Mouse (Mus musculus): ENCODE results near the gene Prdx3. TPM values are rescaled to one million over a fixed set of nuclear protein-coding genes. Genes with fewer than 3 reads are reported as not detected.
"Not testable (repeated sequence)": the region's sequence is repeated elsewhere in the genome, so short reads cannot be mapped to it uniquely, and the experiment has no call there.

Prdx3 gene
- polyA plus RNA-seq, 1 experiment from 2014 or later: 190 TPM

DNA sequence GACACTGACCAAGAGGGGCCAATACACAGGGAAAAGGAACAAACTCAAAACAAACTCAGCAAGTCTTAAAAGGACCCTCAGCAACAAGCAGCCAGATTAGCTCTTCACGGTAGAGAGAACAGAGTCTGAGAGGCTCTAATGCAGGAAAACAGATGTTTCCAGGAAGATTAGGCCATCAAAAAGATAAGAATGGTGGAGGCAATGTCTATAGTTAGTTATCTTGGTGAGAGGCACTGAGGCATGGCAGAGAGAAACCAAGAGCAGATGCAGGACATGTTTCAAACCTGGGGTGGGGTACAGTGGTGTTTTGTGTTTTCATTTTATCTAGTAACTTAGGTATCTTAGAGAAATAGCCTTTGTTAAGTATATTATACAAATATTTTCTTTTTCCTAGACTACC is 2.1 kb downstream of the Prdx3 start:
- no peak for TF ChIP-seq CTCF (IDR thresholded peaks at IDR 0.05; ENCODE audit: low read depth)
- Histone ChIP-seq H3K4me1 (replicated peaks; ENCODE audit: insufficient read depth, low read length) (peaks cover 4% of the 10 kb centered on the region; the same call in 1 of the 2 replicates), H3K9ac (ENCODE audit: low read depth, low read length) (no peak overlapping the region), H3K4me2 (ENCODE audit: low read length) (no peak overlapping the region), H3K4me3 (replicated peaks; ENCODE audit: low read depth, low read length) (no peak overlapping the region), H3K27ac (no peak overlapping the region), H3K36me3 (ENCODE audit: insufficient read depth, low read length) (0 out of 2 replicates have a peak, but pooled peaks cover 17% of the 10 kb centered on the region), H3K27me3 (ENCODE audit: insufficient read depth, low read length) (no peaks in the 10 kb centered on the region), H3K9me3 (replicated peaks; ENCODE audit: low read length) (no peaks in the 10 kb centered on the region)
- WGBS: 37% methylated on average over 1 of the region's 1 CpGs
- DNase-seq (ENCODE audit: low spot score) (no peak), ATAC-seq (replicated peaks; ENCODE audit: low FRiP score, low read depth) (no peak)

- Histone ChIP-seq H3K4me3 (replicated peaks; ENCODE audit: low read depth, low read length) (no peak overlapping the region), H3K27me3 (ENCODE audit: insufficient read depth, low read length) (no peaks in the 10 kb centered on the region), H3K9ac (ENCODE audit: low read depth, low read length) (no peak overlapping the region), H3K36me3 (ENCODE audit: insufficient read depth, low read length) (peaks cover 17% of the 10 kb centered on the region; the same call in 1 of the 2 replicates), H3K27ac (no peak overlapping the region), H3K4me1 (replicated peaks; ENCODE audit: insufficient read depth, low read length) (peaks cover 4% of the 10 kb centered on the region; the same call in 1 of the 2 replicates), H3K9me3 (replicated peaks; ENCODE audit: low read length) (no peaks in the 10 kb centered on the region), H3K4me2 (ENCODE audit: low read length) (no peak overlapping the region)
- ATAC-seq (replicated peaks; ENCODE audit: low FRiP score, low read depth) (no peak), DNase-seq (ENCODE audit: low spot score) (no peak)
- 94% methylated on average over 5 of the region's 5 CpGs for WGBS
- TF ChIP-seq CTCF (IDR thresholded peaks at IDR 0.05; ENCODE audit: low read depth): no peak
These were observed 3.0 kb downstream of the Prdx3 start for GRCm38 (mm10) chr19:60871366-60871765.

- Histone ChIP-seq H3K9ac (ENCODE audit: low read depth, low read length) (no peak overlapping the region), H3K27ac (no peak overlapping the region), H3K36me3 (ENCODE audit: insufficient read depth, low read length) (peaks cover 17% of the 10 kb centered on the region; the same call in 1 of the 2 replicates), H3K4me1 (replicated peaks; ENCODE audit: insufficient read depth, low read length) (peaks cover 4% of the 10 kb centered on the region; the same call in 1 of the 2 replicates), H3K4me3 (replicated peaks; ENCODE audit: low read depth, low read length) (no peak overlapping the region), H3K4me2 (ENCODE audit: low read length) (no peak overlapping the region), H3K27me3 (ENCODE audit: insufficient read depth, low read length) (no peaks in the 10 kb centered on the region), H3K9me3 (replicated peaks; ENCODE audit: low read length) (no peaks in the 10 kb centered on the region)
- 86% methylated on average over 1 of the region's 1 CpGs for WGBS
- DNase-seq (ENCODE audit: low spot score): no peak
- ATAC-seq (replicated peaks; ENCODE audit: low FRiP score, low read depth): no peak
- peak; percentile 42 for TF ChIP-seq CTCF (IDR thresholded peaks at IDR 0.05; ENCODE audit: low read depth)
These were observed 3.9 kb downstream of the Prdx3 start for GRCm38 (mm10) chr19:60870489-60870888.

- not testable (repeated sequence) for H3K27ac ChIP-seq; DNase-seq (ENCODE audit: low spot score); H3K9me3 ChIP-seq (replicated peaks; ENCODE audit: low read length); H3K4me1 ChIP-seq (replicated peaks; ENCODE audit: insufficient read depth, low read length); H3K4me3 ChIP-seq (replicated peaks; ENCODE audit: low read depth, low read length); H3K27me3 ChIP-seq (ENCODE audit: insufficient read depth, low read length); H3K4me2 ChIP-seq (ENCODE audit: low read length); ATAC-seq (replicated peaks; ENCODE audit: low FRiP score, low read depth); H3K9ac ChIP-seq (ENCODE audit: low read depth, low read length)
- WGBS: 95% methylated on average over 4 of the region's 4 CpGs
- H3K36me3 ChIP-seq (ENCODE audit: insufficient read depth, low read length): peaks cover 24% of the 10 kb centered on the region
These were observed 8.2 kb downstream of the Prdx3 start for GRCm38 (mm10) chr19:60866169-60866568.

DNA sequence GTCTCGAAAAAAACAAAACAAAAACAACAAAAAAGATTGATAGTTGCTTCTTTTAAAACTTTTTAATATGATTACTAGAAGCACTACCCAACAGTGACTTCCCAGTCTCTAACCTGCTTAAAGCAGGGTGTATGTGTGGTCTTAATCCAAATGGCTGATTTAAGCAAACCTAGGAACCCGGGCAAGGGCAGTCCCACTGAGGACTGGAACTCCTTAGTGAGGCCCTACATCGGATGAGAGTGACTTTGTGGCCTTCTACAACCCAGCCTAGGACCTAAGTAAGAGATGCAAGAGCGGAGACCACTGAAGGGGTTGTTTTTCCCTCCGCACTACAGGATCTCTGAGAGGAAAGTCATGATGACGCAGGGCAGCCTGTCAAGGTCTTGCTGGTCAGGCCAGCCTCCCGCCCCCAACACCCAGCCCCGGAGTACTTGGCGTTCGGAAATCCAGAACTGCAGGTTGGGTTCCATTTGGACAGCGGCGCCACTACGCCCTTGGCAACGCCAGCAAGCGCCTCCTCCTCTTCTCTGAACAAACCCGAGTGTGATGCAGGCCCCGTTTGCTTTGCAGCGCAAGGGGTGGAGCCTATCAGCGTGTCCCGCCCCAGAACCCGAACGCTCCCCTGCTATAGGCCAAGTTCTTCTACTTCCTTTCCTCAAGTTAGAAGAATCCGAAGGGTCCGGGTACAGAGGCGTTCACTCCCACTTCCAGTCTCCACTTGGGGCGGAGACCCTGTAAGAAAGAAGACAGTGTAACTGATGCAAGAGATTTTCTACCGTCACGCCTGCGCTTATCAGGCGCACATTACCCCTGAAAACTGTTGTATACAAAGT is 13.3 kb downstream of the Prdx3 start, which contains the start of gene Sfxn4:
TSS of gene Sfxn4 (minus strand) at position 612 of the 833 bp plus-strand sequence.
- peak within 1 kb of the TSS; percentile 62 for H3K9ac ChIP-seq (ENCODE audit: low read depth, low read length)
- WGBS: 3% methylated on average over 30 of the region's 30 CpGs
- peak; percentile 13; the same call in 1 of the 2 replicates for TF ChIP-seq CTCF (IDR thresholded peaks at IDR 0.05; ENCODE audit: low read depth)
- H3K27ac ChIP-seq: peak within 1 kb of the TSS; percentile 72
- H3K4me3 ChIP-seq (replicated peaks; ENCODE audit: low read depth, low read length): peak within 1 kb of the TSS; percentile 58
- H3K36me3 ChIP-seq (ENCODE audit: insufficient read depth, low read length): peaks cover 16% of the 10 kb centered on the region
- H3K4me2 ChIP-seq (ENCODE audit: low read length): peak within 1 kb of the TSS; percentile 71
- DNase-seq (ENCODE audit: low spot score) (peak; percentile 99), ATAC-seq (replicated peaks; ENCODE audit: low FRiP score, low read depth) (peak; percentile 99)
- no peaks in the 10 kb centered on the region for H3K4me1 ChIP-seq (replicated peaks; ENCODE audit: insufficient read depth, low read length)
- no peaks in the 10 kb centered on the region for H3K9me3 ChIP-seq (replicated peaks; ENCODE audit: low read length)
- H3K27me3 ChIP-seq (ENCODE audit: insufficient read depth, low read length): no peaks in the 10 kb centered on the region

DNA sequence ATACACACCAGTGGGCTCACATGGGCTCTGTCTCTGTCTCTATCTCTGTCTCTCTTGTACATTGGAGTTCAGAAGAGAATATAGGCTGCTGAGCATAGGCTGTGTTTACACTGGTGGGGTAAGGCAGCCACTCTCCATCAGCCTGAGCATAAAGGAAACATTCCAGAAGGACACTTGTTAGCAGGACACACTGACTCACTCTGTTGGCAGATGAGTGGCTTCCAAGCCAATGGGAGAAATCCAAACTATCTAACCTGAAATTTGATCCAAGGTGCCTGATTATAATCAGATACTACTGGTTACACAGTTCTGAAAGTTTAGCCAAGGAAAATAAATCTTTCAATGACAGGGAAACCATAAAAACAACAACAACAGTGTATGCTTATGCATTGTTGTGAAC is 28.6 kb downstream of the Prdx3 start:
- no peaks in the 10 kb centered on the region for H3K27me3 ChIP-seq (ENCODE audit: insufficient read depth, low read length)
- no peak for TF ChIP-seq CTCF (IDR thresholded peaks at IDR 0.05; ENCODE audit: low read depth)
- no peak for ATAC-seq (replicated peaks; ENCODE audit: low FRiP score, low read depth)
- H3K4me3 ChIP-seq (replicated peaks; ENCODE audit: low read depth, low read length): no peak overlapping the region
- H3K4me2 ChIP-seq (ENCODE audit: low read length): no peak overlapping the region
- H3K27ac ChIP-seq: no peak overlapping the region
- H3K9ac ChIP-seq (ENCODE audit: low read depth, low read length): no peak overlapping the region
- no peaks in the 10 kb centered on the region for H3K4me1 ChIP-seq (replicated peaks; ENCODE audit: insufficient read depth, low read length)
- 0 out of 2 replicates have a peak, but pooled peaks cover 9% of the 10 kb centered on the region for H3K36me3 ChIP-seq (ENCODE audit: insufficient read depth, low read length)
- DNase-seq (ENCODE audit: low spot score): no peak
- H3K9me3 ChIP-seq (replicated peaks; ENCODE audit: low read length): no peaks in the 10 kb centered on the region
